Mouse (Mus musculus) gastrocnemius, postnatal 36 days (tissue): ENCODE results near the gene Rab24. TPM values are rescaled to one million over a fixed set of nuclear protein-coding genes. Genes with fewer than 3 reads are reported as not detected.

ENCODE experiments used
- DNase-seq, 2 experiments: peaks; one replicate each; pipeline ENCODE4 v3.0.0; 2022
- intact Hi-C: fragments of 180-260 bp; cut with DNase I; formaldehyde crosslinking; loops from one replicate; pipeline ENCODE4 v1.15.1; 2025
- total RNA-seq, 2 experiments: library from RNA; stranded (reverse); gene quantifications; 2 replicates each; pipeline ENCODE4 v1.2.3; 2021

Rab24 gene
- total RNA-seq, 2 experiments from 2014 or later, result 27.0 to 30.9 TPM

DNA sequence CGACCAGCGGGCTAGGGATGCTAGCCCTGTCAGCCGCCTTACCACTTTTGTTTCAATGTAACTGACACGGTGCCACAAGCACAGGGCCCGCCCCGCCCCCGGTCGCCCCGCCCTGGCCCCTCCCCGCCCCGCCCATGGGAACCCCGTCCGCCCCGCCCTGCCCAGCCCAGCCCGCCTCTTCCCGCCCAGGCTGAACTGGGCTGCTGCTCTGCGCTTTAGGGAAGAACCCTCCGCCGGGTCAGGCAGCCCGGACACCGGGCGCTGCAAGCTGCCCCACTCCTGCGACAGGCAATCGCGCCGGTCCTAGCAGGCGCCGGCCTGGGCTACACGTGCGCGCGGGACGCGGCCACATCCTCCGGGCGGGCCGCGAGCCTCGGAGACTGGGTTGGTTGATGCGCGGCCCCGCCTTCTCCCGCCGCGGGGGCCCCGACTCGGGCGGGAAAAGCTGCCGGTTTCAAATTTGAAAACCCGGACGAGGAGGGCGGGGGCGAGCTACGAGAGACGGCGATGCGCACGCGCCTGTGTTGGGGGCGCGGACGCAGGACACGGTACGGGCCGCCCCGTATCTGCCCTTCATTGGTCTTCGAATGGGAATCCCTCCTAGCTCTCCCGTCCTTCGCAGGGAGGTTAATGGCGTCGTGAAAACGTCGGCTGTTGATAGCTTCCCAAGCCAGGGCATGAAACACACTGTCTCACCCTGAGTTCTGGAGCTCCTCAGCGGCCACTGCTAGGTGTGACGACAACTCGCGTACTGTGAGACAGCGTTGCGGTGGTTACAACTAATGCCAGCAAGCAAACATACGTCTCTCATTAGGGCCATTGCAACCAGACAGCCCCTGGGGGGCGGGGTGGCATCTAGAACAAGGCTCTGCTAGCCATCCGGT is 8.2 kb upstream of the Rab24 start, which contains the start of gene Mxd3:
TSS of gene Mxd3 (minus strand) at position 141 of the 884 bp plus-strand sequence.
- intact Hi-C loops, result no loop called here
- DNase-seq, result peak; percentile 59 to 84

DNA sequence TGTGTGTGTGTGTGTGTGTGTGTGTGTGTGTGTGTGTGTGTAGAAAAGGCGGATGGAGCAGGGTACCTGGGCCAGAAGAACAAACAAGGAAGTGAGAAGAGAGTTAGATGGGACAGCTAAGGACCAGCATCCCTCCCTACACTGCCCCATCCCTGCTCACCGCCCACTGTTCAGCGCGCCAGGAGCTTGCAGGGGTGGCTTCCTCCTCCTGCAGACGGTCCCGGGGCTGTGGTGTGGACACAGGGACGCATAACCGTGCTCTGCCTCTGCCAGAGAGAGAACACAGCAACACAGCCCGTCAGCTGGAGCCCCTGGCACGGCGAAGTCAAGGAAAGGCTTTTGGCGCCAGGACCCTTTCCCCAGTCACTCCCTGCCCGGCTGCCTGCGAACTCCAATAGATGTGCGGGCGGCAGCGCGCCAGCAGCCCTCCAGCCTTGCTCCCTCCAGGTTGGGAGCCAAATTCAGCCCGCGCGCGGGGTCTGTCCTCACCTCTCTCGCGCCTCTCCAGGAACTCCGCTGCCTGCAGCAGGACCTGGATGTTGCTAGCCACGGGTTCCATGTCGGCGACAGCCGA is 7.5 kb upstream of the Rab24 start:
- intact Hi-C loops, result no loop called here
- no peak for DNase-seq

DNA sequence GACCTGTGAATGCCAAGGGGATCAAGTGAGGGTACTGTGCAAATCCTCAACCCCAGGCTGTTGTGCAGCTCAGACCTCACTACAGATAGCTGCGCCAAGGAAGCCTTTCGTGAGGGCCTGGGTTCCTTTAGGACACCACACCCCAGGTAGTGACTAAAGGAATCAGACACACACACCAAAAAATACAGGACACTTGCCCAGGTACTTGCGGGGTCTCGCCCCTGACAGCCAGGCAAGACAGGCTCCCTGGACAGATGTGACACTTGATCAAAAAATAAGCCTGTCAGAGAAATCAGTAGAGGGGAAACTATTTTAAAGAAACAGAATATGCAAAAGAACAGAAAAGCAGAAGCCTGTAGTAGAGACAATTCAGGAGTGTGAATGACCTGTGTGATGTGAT is 6.9 kb upstream of the Rab24 start:
- DNase-seq, result no peak
- intact Hi-C loops, result no loop called here

DNA sequence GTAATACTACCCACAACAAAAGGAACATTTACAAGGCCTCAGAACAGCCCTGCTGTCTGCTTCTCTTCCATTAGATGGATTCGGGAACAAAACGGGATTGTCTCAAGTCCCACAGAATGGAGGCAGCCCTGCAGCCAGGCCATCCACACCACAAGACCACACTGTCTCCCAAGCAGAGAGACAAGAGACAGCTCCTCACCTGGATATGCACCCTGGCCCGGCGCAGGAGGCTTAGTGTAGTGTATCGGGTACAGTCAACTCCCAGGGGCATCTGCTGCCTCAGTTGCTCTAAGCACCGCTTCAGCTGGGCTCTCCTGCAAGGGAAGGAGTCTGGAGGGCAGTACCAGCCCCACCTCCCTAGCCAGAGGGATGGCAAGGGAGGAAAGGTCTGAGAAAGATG is 6.4 kb upstream of the Rab24 start:
- intact Hi-C loops, result no loop called here
- no peak for DNase-seq

DNA sequence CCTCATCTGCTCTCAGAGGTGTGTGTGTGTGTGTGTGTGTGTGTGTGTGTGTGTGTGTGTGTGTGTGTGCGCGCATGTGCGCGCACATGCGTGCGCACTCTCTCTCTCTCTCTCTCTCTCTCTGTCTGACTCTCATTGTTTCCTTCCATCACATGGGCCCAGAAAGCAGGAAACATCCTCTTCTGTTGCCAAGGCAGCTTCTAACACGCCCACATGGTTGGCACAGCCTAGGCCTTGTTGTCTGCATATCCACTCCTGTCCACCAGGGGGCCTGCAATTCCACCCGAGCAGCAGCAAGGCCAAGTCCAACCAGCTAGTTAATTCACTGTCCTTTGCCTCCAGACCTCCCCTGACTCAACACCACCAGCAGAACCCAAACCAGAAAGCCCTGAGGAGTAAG is 5.9 kb upstream of the Rab24 start:
- DNase-seq, result peak; percentile 75 to 78
- intact Hi-C loops, result no loop called here

DNA sequence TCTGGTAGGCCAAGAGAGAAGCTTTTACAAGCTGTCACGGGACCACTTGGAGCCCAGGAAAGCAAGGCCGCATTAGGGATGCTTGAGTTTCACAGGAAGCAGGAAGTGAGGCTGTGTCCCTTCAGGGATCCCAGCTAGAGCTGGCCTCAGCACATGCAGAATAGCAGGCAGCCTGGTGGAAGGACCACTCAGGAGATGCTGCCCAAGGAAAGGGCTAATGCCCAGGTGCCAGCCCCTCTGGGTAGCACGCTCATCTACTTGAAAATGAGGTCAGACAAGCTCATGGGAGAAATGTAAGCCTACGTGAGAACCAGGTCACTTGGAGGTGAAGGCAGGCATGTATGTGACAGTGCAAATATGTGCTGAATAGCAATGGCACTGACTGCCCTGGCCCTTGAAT is 5.4 kb upstream of the Rab24 start:
- no peak for DNase-seq
- intact Hi-C loops, result no loop called here

DNA sequence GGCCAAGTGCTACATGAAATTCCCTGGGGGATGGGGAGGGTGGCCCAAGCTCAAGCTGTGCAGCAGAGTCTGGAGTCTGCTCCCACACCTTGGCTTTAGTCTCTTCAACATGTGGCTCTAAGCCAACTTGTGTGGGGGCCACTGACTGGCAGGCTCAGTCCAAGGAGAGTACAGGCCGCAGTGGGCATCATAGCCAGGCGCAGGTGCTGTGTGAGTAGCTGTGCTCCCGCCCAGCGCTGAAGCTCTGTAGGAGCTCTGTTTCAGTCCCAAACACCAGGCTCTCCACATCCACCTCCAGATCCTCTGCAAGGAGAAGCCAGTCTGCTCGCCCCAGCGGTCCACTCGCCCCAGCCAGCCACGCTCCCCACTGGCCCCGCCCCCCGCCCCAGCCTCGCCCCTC is 3.9 kb upstream of the Rab24 start:
- intact Hi-C loops, result no loop called here
- DNase-seq, result no peak

DNA sequence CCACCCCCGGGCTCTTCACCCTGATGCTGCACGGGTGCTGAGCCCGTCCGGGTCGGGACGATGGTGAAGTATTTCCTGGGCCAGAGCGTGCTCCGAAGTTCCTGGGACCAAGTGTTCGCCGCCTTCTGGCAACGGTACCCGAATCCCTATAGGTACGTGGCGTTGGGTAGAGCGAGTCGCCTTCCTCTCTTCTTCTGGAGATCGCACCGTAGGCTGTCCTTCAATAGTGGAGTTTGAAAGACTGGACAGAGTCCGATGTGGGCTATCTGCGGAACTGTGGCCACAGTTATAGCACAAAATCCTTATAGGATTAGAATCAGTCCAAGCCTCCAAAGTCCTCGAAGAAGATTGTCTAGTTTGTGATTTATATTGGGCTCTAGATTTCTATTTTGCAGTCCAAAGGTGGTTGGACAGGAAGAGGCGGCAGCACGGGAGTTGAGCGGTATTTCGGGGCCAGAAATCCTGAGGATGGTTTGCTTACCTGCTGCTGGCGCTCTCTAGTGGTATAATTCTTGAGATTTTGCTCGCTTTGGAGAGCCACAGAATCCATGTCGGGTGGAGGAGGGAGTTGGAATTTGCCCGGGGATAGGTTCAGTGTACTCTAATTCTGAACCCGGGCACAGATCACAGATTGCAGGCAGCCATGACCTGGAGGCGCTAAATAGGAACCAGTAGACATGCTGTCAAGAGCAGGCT is 532 bp upstream of the Rab24 start:
- DNase-seq, result no peak
- intact Hi-C loops, result no loop called here

DNA sequence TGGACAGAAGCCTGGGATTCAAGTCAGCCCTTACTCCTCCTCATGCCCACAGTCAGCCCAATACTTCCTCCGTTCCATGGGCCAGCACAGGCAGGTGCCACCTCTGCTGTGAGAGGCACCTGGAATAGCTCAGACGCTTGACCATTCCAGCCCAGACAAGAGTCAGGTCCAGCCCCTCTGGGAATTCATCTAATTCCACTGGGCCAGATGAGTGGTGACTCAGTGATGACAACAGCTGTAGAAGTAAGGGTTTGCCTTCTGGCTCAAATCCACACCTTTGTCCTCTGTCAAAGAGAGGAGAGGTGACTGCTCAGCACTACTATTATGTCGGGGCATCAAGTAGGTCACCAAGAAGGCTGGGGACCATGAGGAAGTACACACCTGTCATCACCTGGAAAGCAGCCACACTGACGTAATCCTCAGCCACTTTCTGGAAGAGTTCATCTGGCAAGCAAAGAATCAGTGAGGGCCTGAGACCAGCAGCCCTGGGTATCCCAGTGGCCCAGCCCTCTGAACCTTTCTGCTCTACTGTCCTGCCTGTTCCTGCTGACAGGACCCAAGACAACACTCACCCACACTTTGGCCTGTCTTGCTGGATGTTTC is 1.7 kb downstream of the Rab24 start, which contains the start of gene Prelid1:
TSS of gene Prelid1 (plus strand) at position 570 of the 603 bp plus-strand sequence.
- intact Hi-C loops, result no loop called here

DNA sequence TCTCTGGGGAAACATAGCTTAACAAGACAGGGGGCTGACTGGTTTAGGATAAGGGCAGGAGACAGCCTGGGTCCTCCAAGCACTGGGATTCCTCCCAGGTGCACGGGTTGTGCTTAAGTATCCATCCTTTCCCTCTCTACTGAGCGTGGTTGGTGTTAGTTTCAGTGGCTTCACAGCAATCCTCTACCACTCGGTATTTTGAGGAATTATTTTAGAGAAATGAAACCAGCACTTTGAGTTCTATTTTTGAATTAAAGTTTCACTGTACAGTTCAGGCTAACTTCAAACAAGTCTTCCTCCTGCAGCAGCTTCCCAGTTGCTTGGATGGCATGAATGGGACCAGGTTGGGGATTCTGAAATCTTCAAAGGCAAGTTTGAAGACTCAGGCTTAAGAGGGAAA is 3.4 kb downstream of the Rab24 start:
- intact Hi-C loops, result no loop called here
- no peak for DNase-seq

More for the DNA sequence above, 1.7 kb downstream of the Rab24 start, which contains the start of gene Prelid1:
- DNase-seq, result no peak

DNA sequence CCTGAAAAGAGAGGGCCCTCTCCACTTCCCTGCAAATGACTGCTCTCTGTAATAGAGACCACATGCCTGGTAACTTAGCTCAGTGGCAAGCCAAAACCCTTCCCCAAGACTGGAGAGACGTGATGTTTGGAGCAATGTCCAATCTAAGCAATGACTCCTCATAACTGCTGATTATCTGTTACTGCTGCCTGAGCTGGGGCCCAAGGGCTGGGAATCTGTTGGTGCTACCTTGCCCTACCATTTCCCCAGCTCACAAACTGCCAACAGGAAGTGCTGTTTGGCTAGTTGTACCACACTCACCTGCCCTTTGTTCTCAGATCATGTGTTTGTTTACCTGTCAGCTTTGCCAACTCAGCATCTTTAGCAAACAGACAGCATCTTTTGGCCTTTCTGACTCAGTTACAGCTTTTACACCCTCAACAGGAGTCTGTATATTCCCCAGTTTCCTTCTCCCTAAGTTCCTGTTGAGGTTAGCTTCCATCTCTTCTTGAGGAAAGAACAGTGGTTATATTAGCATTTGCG is 6.8 kb downstream of the Rab24 start:
- intact Hi-C loops, result no loop called here
- DNase-seq, result no peak

DNA sequence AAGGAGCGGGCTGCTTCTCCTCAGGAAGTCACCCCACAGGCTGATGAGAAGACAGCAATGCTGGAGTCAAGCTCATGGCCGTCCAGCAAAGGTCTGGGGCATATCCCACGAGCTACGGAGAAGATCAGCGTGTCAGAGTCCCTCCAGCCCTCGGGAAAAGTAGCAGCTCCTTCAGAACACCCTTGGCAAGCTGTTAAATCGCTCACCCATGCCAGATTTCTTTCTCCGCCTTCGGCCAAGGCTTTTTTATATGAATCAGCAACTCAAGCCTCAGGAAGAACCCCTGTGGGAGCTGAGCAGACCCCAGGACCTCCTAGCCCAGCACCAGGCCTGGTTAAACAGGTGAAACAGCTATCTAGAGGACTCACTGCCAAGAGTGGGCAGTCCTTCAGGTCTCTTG is 8.7 kb downstream of the Rab24 start:
- intact Hi-C loops, result no loop called here
- no peak for DNase-seq

DNA sequence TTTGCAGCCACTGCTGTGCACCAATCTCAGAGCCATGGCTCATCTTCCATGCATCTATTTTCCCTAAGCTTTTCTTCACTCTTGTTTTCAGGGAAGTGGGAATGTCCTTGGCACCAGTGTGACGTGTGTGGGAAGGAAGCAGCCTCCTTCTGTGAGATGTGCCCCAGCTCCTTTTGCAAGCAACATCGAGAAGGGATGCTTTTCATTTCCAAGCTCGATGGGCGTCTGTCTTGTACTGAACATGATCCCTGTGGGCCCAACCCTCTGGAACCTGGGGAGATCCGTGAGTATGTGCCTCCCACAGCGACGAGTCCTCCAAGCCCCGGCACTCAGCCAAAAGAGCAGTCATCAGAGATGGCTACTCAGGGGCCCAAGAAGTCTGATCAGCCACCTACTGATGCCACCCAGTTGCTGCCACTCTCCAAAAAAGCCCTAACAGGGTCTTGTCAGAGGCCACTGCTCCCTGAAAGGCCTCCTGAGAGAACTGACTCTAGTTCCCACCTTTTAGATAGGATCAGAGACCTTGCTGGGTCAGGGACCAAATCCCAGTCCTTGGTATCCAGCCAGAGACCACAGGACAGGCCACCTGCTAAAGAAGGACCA is 9.6 kb downstream of the Rab24 start:
- no peak for DNase-seq
- intact Hi-C loops, result no loop called here

DNA sequence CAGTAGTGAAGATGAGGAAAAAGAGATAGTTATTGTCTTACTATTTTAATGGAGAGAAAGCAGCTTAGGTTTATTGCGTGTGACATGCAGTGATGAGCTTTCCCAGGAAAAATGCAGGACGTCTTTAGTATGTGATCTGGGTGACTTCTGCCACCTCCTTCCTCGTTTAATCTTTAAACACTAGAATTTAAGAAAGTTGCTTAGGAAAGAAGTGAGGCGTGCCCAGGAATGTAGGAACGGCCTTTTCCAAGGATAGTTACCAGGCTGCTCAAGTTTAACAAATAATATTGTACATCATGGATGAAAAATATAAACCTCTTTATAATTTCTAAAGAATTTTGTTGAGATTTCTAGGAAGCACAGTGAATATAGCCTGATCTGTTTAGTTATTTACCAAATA is 20.8 kb downstream of the Rab24 start:
- intact Hi-C loops, result no loop called here

DNA sequence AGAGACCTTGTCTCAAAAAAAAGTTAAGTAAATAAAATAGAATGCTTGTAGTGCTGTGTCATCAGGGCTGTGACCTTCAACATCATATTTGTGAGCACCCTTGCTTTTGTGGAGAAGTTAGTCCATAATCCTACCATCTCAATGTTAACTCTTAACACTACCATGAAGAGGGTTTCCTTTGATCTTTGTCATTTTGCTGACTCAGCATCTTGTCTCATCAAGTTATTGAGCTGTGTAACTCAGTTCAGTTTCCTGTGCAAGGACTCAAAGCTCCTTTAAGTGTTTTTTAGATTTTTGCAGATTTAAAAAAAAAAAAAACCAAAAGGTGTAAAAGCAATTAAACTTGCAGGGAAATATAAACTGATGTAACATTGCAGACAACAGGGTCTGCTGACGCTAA is 25.0 kb downstream of the Rab24 start:
- intact Hi-C loops, result no loop called here
- no peak for DNase-seq

More for the DNA sequence above, 20.8 kb downstream of the Rab24 start:
- no peak for DNase-seq

DNA sequence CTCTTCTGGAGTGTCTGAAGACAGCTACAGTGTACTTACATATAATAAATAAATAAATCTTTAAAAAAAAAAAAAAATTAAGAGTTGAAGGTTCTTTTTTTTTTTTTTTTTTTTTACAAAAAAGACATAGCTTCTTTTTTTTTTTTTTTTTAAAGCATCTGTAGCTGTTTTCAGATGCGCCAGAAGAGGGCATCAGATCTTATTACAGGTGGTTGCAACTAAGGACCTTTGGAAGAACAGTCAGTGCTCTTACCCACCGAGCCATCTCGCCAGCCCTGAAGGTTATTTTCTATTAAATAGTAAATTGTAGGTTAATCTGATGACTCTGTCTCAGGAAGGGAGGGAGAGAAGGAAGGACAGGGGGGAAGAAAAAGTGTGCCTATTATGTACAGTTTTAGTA is 32.9 kb downstream of the Rab24 start:
- intact Hi-C loops, result no loop called here
- no peak for DNase-seq

DNA sequence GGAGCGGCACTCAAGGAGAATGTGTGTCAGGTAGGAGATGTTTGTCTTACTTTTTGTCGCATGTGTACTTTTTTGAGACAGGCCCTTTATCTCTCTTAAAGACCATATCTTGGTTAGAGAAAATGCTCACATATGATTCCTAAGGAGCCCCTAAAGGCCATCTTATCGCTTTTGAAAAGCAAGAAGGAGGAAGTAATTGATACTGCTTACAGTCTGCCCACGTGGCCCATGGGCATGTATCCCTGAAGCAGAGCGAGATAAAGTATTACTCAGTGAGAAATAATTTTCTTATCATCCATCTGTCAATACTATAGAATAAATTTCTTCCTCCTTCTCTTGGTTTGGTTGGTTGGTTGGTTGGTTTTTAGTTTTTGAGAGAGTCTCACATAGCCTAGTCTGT is 44.1 kb downstream of the Rab24 start:
- DNase-seq, result no peak
- intact Hi-C loops, result no loop called here

DNA sequence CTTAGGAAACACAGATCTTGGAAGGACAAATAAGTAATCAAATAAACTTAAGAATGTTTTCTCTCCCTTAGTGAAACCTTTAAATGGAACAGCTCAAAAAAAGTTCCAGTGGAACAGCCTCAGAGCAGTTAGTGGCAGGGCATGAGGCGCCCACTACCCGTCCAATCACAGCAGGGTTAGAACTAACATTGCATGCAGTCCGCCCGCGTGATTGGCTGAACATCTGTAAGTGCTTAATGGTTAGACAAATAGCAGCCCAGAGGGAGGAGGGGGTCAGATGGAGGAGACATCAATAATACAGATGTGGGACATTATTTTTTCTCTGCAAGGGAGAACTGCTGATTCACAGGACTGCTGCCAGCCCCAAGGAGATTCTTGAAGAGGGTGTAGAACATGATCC is 44.5 kb downstream of the Rab24 start:
- intact Hi-C loops, result no loop called here
- no peak for DNase-seq
